Mouse (Mus musculus) heart, embryonic 12.5 days (tissue): Measurements from ENCODE around the gene Pde10a. TPM values are rescaled to one million over a fixed set of nuclear protein-coding genes. Genes with fewer than 3 reads are reported as not detected.

ENCODE experiments used
- ATAC-seq: fragments of 200-750 bp; cut with Nextera tagmentation; 2 replicates; pipeline ENCODE4 v1.8.0; 2017; ENCODE audit warnings: moderate TSS enrichment, moderate library complexity; ENCODE audit not compliant: insufficient number of reproducible peaks, low FRiP score
- H3K27ac ChIP-seq: fragments of 300-500 bp; sonication (generic); 2 replicates; pipeline ENCODE4 v1.5.1; 2016; ENCODE audit warnings: mild to moderate bottlenecking, moderate library complexity; ENCODE audit not compliant: poor library complexity, severe bottlenecking
- H3K27me3 ChIP-seq: fragments of 300-500 bp; sonication (generic); replicated peaks from 2 replicates; pipeline ENCODE4 v1.6.1; 2016; ENCODE audit warnings: mild to moderate bottlenecking, moderate library complexity
- H3K36me3 ChIP-seq: fragments of 300-500 bp; sonication (generic); 2 replicates; pipeline ENCODE4 v1.6.1; 2016; ENCODE audit warnings: mild to moderate bottlenecking, moderate library complexity
- H3K4me1 ChIP-seq: fragments of 300-500 bp; sonication (generic); replicated peaks from 2 replicates; pipeline ENCODE4 v1.6.1; 2016; ENCODE audit warnings: mild to moderate bottlenecking
- H3K4me2 ChIP-seq: fragments of 300-500 bp; sonication (generic); 2 replicates; pipeline ENCODE4 v1.6.1; 2016; ENCODE audit warnings: mild to moderate bottlenecking, moderate library complexity
- H3K4me3 ChIP-seq: fragments of 300-500 bp; sonication (generic); 2 replicates; pipeline ENCODE4 v1.5.1; 2016; ENCODE audit warnings: mild to moderate bottlenecking
- H3K9ac ChIP-seq: fragments of 300-500 bp; sonication (generic); 2 replicates; pipeline ENCODE4 v1.6.1; 2016; ENCODE audit warnings: mild to moderate bottlenecking, moderate library complexity
- H3K9me3 ChIP-seq: fragments of 300-500 bp; sonication (generic); replicated peaks from 2 replicates; pipeline ENCODE4 v1.6.1; 2016; ENCODE audit warnings: mild to moderate bottlenecking, moderate library complexity
- WGBS: fragments of 180-500 bp; shearing (Covaris S2); methylation state at CpG from one replicate; pipeline ENCODE4 v1.1.7; 2016; 5-methylcytosine and 5-hydroxymethylcytosine counted together
- polyA plus RNA-seq: library from polyadenylated mRNA; unstranded; fragments of >200 nt; fragmentation: Nextera tagmentation; extraction: Ambion mirVana; gene quantifications from 2 replicates; pipeline ENCODE4 v1.2.1, GENCODE M21; 2016

Gene Pde10a
- polyA plus RNA-seq, 1 experiment from 2014 or later, result 1.4 TPM

- no peak overlapping the region for H3K27ac ChIP-seq
- no peak overlapping the region for H3K4me2 ChIP-seq
- H3K4me3 ChIP-seq, result no peak overlapping the region
- WGBS, result 68% methylated on average over 3 of the region's 3 CpGs
- no peaks in the 10 kb centered on the region for H3K9me3 ChIP-seq
- H3K4me1 ChIP-seq, result no peaks in the 10 kb centered on the region
- no peak for ATAC-seq
- no peak overlapping the region for H3K9ac ChIP-seq
- H3K27me3 ChIP-seq, result no peaks in the 10 kb centered on the region
- no peaks in the 10 kb centered on the region for H3K36me3 ChIP-seq
These were observed 55.2 kb downstream of the Pde10a start for GRCm38 (mm10) chr17:8580360-8580759.

- WGBS, result 73% methylated on average over 8 of the region's 8 CpGs
- Histone ChIP-seq H3K4me3 (no peak overlapping the region), H3K9ac (no peak overlapping the region), H3K4me1 (no peaks in the 10 kb centered on the region), H3K36me3 (no peaks in the 10 kb centered on the region), H3K4me2 (no peak overlapping the region), H3K9me3 (no peaks in the 10 kb centered on the region), H3K27ac (no peak overlapping the region), H3K27me3 (no peaks in the 10 kb centered on the region)
- ATAC-seq, result no peak
These were observed 56.4 kb downstream of the Pde10a start for GRCm38 (mm10) chr17:8581579-8581978.

GRCm38 (mm10) chr17:8592427-8593277, 67.5 kb downstream of the Pde10a start:
- ATAC-seq, result no peak
- Histone ChIP-seq H3K9ac (no peak overlapping the region), H3K27me3 (peaks cover 32% of the 10 kb centered on the region), H3K9me3 (0 out of 2 replicates have a peak, but pooled peaks cover 4% of the 10 kb centered on the region), H3K4me3 (no peak overlapping the region), H3K4me2 (peak overlapping the region; percentile 53), H3K4me1 (no peaks in the 10 kb centered on the region), H3K36me3 (no peaks in the 10 kb centered on the region), H3K27ac (no peak overlapping the region)
- WGBS, result 16% methylated on average over 22 of the region's 22 CpGs

GRCm38 (mm10) chr17:8597790-8598189, 72.6 kb downstream of the Pde10a start:
- Histone ChIP-seq H3K36me3 (no peaks in the 10 kb centered on the region), H3K4me3 (no peak overlapping the region), H3K4me1 (no peaks in the 10 kb centered on the region), H3K4me2 (no peak overlapping the region), H3K27ac (no peak overlapping the region), H3K9me3 (0 out of 2 replicates have a peak, but pooled peaks cover 4% of the 10 kb centered on the region), H3K9ac (no peak overlapping the region), H3K27me3 (peaks cover 44% of the 10 kb centered on the region)
- WGBS, result 8% methylated on average over 7 of the region's 7 CpGs
- no peak for ATAC-seq

- no peak overlapping the region for H3K27ac ChIP-seq
- ATAC-seq, result no peak
- no peak overlapping the region for H3K4me2 ChIP-seq
- no peak overlapping the region for H3K4me3 ChIP-seq
- no peaks in the 10 kb centered on the region for H3K4me1 ChIP-seq
- no peak overlapping the region for H3K9ac ChIP-seq
- H3K9me3 ChIP-seq, result no peaks in the 10 kb centered on the region
- peaks cover 47% of the 10 kb centered on the region for H3K27me3 ChIP-seq
- H3K36me3 ChIP-seq, result no peaks in the 10 kb centered on the region
- WGBS, result 80% methylated on average over 3 of the region's 3 CpGs
These were observed 77.8 kb downstream of the Pde10a start for GRCm38 (mm10) chr17:8602976-8603375.

GRCm38 (mm10) chr17:8605921-8606320, 80.7 kb downstream of the Pde10a start:
- Histone ChIP-seq H3K9ac (no peak overlapping the region), H3K36me3 (no peaks in the 10 kb centered on the region), H3K9me3 (no peaks in the 10 kb centered on the region), H3K4me2 (no peak overlapping the region), H3K4me3 (no peak overlapping the region), H3K27me3 (peaks cover 49% of the 10 kb centered on the region), H3K4me1 (no peaks in the 10 kb centered on the region), H3K27ac (no peak overlapping the region)
- no peak for ATAC-seq
- WGBS, result 75% methylated on average over 5 of the region's 5 CpGs

GRCm38 (mm10) chr17:8606695-8607094, 81.5 kb downstream of the Pde10a start:
- no peak for ATAC-seq
- H3K4me2 ChIP-seq, result no peak overlapping the region
- peaks cover 46% of the 10 kb centered on the region for H3K27me3 ChIP-seq
- no peak overlapping the region for H3K9ac ChIP-seq
- no peaks in the 10 kb centered on the region for H3K4me1 ChIP-seq
- no peaks in the 10 kb centered on the region for H3K36me3 ChIP-seq
- 65% methylated on average over 3 of the region's 3 CpGs for WGBS
- H3K27ac ChIP-seq, result no peak overlapping the region
- no peaks in the 10 kb centered on the region for H3K9me3 ChIP-seq
- no peak overlapping the region for H3K4me3 ChIP-seq

- 79% methylated on average over 4 of the region's 4 CpGs for WGBS
- Histone ChIP-seq H3K4me3 (no peak overlapping the region), H3K27me3 (peaks cover 32% of the 10 kb centered on the region; the same call in 1 of the 2 replicates), H3K36me3 (no peaks in the 10 kb centered on the region), H3K9me3 (no peaks in the 10 kb centered on the region), H3K4me1 (no peaks in the 10 kb centered on the region), H3K27ac (no peak overlapping the region), H3K9ac (no peak overlapping the region), H3K4me2 (no peak overlapping the region)
- ATAC-seq, result no peak
These were observed 86.7 kb downstream of the Pde10a start for GRCm38 (mm10) chr17:8611916-8612315.

- H3K36me3 ChIP-seq, result no peaks in the 10 kb centered on the region
These were observed 88.8 kb downstream of the Pde10a start for GRCm38 (mm10) chr17:8613882-8614551.

GRCm38 (mm10) chr17:8620346-8620745, 95.2 kb downstream of the Pde10a start:
- Histone ChIP-seq H3K4me2 (no peak overlapping the region), H3K4me1 (no peaks in the 10 kb centered on the region), H3K4me3 (no peak overlapping the region), H3K9me3 (no peaks in the 10 kb centered on the region), H3K27ac (no peak overlapping the region), H3K27me3 (peaks cover 23% of the 10 kb centered on the region), H3K9ac (no peak overlapping the region), H3K36me3 (no peaks in the 10 kb centered on the region)
- no peak for ATAC-seq
- 67% methylated on average over 5 of the region's 5 CpGs for WGBS

More at GRCm38 (mm10) chr17:8613882-8614551, 88.8 kb downstream of the Pde10a start:
- no peak overlapping the region for H3K9ac ChIP-seq
- H3K4me1 ChIP-seq, result no peaks in the 10 kb centered on the region
- no peak overlapping the region for H3K4me2 ChIP-seq
- H3K4me3 ChIP-seq, result no peak overlapping the region
- no peak overlapping the region for H3K27ac ChIP-seq
- WGBS, result 33% methylated on average over 7 of the region's 7 CpGs
- no peaks in the 10 kb centered on the region for H3K9me3 ChIP-seq
- no peak for ATAC-seq
- H3K27me3 ChIP-seq, result peaks cover 25% of the 10 kb centered on the region; the same call in 1 of the 2 replicates

- no peak for ATAC-seq
- Histone ChIP-seq H3K9ac (no peak overlapping the region), H3K27me3 (peaks cover 29% of the 10 kb centered on the region), H3K36me3 (no peaks in the 10 kb centered on the region), H3K4me2 (no peak overlapping the region), H3K4me3 (no peak overlapping the region), H3K4me1 (no peaks in the 10 kb centered on the region), H3K27ac (no peak overlapping the region), H3K9me3 (no peaks in the 10 kb centered on the region)
- 49% methylated on average over 2 of the region's 2 CpGs for WGBS
These were observed 95.9 kb downstream of the Pde10a start for GRCm38 (mm10) chr17:8621105-8621504.
